Mouse (Mus musculus): ENCODE measurements around the gene Stt3a. TPM values are rescaled to one million over a fixed set of nuclear protein-coding genes. Genes with fewer than 3 reads are reported as not detected.

Gene Stt3a
- polyA plus RNA-seq (2017; shearing (Covaris generic)): 215 TPM

GRCm38 (mm10) chr9:36767203-36768143 lies at the start of gene Stt3a:
Gene Stt3a, minus strand, starts transcription at chr9:36767679.

DNA sequence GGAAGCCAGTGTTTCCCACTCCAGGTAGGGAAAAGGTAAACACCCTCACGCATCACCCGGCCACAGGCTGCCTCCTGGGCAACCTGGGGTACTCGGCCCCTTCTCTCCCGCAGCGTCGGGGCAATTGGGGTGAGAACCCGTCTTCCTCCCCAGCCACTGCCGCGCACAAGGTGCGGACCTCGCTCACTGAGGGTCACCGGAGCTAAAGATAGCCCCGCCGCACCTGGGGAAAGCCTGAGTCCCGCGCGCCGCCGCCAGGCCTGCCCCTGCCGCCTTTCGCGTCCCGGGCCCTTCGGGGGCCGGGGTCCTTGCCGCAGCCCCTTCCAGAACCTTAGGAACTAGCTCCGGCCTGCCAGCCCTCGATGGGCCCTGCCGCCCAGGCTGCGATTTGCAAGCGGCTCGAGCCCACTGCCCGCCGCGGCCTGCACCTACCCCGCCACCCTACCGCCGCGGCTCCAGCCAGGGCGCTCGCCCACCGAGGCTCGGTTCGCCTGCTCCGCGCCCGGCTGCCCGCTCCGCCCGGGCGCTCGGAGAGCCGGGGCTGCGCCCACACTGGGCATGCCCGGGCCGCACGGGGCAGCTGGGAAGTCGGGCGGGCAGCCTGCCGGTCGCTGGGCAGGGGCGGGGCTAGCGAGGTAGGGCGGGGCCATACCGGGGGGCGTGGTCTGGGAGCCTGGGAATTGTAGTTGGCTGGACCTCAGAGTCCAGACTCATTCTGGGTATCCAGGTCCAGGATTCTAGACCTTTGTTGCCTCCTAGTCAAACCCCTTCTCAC lies 29.5 kb upstream of the Stt3a start, which contains the start of gene Ei24:
TSS of gene Ei24 (minus strand) at position 613 of the 775 bp plus-strand sequence.

DNA sequence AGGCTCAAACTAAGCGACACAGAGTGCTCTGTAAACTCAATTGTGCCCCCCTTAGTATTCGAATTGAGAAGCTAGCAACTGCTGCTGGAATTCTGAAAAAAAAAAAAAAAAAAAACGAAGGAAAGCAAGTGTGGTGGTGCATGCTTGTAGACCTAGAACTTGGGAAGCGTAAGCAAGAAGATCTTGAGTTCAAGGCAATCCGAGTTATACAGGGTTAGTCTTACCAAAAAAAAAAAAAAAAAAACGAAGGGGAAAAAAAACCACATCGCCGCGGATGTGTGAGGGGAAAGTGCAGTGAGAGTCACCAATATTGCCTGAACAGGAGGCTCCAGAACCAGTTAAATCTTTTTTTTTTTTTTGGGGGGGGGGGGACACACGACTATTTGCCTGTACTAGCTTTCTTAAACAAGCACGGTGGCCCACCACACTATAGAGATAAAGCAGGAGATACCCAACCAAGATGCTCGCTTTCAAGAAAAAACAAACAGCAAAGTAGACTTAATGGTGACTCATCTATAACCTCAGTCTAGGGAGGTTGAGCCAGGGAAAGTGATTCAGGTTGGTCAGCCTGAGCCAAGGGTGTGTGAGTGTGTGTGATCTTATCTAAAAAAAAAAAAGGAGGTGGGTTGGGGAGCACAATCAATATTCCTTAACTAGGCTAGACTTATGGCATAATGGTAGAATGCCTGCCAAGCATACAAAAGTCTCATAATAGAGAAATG lies 40.3 kb downstream of the Stt3a start, which contains the start of gene Chek1:
TSS of gene Chek1 (minus strand) at position 32 of the 722 bp plus-strand sequence.

GRCm38 (mm10) chr9:36692920-36693319 lies 74.6 kb downstream of the Stt3a start, which contains the start of gene Acrv1:
Gene Acrv1, plus strand, starts transcription at chr9:36693220.

Other genes starting within 250 kb of the Stt3a start
- 0.07 TPM for gene Gm5615, start 225.7 kb downstream of the Stt3a start, polyA plus RNA-seq (2017; shearing (Covaris generic))
- not detected for gene Gm17689, start 185.0 kb downstream of the Stt3a start, polyA plus RNA-seq (2017; shearing (Covaris generic))
- not detected for gene A630095E13Rik, start 124.3 kb downstream of the Stt3a start, polyA plus RNA-seq (2017; shearing (Covaris generic))
- gene Acrv1, start 74.5 kb downstream of the Stt3a start, polyA plus RNA-seq (2017; shearing (Covaris generic)): not detected
- gene Chek1, start 40.6 kb downstream of the Stt3a start, polyA plus RNA-seq (2017; shearing (Covaris generic)): 3.6 TPM
- 61.8 TPM for gene Ei24, start 29.7 kb upstream of the Stt3a start, polyA plus RNA-seq (2017; shearing (Covaris generic))
- gene Fez1, start 54.2 kb upstream of the Stt3a start, polyA plus RNA-seq (2017; shearing (Covaris generic)): not detected

All from CD4-positive, CD25-positive, alpha-beta regulatory T cell (primary cell).